Mouse (Mus musculus): ENCODE results near the gene Txndc9.

Txndc9 gene

DNA sequence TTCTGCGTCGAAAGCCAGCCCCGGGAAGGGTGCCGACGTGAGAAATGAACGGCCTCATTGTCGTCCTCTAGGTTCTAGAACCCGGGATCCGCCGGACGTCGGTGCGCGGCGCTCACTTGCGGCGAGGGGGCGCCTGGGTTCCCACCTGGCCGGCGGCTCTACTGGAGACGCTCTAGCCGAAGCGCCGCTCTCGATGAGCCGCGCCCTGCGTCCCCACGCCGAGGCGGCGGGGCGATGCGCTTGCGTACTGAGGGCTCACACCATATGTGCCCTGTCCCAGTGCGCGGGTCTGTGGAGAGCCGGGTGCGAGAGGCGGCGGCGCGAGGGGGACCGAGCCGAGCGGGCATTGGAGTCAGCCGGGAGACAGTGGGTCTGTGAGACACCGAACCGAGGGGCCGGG lies at the start of gene Txndc9, which contains the start of gene Eif5b:
Txndc9 (minus strand) TSS at position 27 of the 400 bp plus-strand sequence.
Eif5b (plus strand) TSS at position 144 of the 400 bp plus-strand sequence.
- DNase-seq (ENCODE audit: low spot score): peak; percentile 90

DNA sequence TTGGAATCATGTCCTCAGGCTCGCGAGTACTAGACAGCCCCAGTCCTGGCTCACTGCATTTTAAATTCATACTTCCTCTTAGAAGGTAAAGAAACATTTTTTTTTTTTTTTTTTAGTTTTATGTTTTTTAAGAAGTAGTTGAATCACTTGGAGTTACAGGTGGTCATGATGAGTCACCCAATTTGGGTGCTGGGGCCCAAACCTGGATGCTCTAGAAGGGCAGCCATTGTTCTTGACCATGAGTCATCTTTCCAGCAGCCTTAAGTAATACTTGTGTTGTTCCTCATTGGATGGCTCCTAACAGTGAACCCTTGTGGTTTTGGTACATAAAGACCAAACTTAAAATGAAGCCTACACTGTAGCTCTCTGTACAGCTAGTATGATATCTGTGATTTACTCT lies 41.2 kb upstream of the Txndc9 start:
- DNase-seq (ENCODE audit: low spot score): no peak

DNA sequence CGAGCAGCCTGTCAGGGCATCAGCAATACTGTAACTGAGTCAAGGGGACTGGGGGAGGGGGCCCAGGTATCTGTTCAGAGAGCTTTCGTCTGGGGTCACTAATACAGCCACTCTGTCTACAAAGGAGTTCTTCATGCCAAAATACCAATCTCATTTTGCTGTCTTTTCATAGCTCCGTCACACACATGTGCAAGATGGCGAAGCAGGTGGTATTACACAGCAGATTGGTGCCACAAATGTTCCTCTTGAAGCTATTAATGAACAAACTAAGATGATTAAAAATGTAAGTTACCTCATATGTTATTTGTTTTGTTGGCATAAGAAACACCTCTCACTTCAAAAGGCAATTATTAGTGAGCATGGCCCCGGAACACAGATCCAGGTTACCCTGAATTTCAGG lies 39.7 kb upstream of the Txndc9 start:
- DNase-seq (ENCODE audit: low spot score): no peak

DNA sequence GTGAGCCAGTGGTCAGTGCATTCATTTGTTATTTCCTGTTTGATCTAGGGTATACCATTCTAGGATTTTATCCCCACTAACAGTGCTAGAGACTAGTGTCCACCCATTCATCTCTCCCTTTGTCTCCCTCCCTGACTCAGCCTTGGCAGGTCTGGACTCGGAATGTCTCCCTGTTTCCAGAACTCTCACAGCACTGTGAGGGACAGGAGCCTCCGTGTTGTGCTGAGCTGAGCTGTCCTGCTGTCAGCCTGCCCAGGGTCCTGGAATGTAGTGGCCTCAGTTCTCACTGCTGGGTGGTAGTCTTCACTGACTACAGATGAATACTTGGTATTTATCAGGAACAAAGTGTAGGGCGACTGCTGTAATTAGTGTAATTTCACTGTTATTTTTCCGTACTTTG lies 37.8 kb upstream of the Txndc9 start:
- DNase-seq (ENCODE audit: low spot score): no peak

DNA sequence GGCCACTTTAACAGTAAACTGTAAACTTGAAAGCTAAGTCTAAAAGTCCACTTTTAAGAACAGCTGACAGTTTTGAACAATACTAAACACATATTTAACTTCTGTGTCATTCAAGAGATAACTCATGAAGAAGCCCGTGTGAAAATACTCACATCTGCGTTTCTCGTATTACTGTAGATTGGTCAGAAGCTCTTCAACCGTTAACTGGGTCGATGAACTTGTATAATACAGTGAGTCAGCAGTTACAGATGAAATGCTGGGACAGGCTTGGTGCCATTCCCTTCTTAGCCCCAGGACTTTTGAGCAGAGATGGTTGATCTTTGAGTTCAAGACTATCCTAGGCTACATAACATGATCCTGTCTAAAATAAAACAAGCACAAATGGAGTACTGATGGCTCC lies 33.7 kb upstream of the Txndc9 start:
- DNase-seq (ENCODE audit: low spot score): no peak

DNA sequence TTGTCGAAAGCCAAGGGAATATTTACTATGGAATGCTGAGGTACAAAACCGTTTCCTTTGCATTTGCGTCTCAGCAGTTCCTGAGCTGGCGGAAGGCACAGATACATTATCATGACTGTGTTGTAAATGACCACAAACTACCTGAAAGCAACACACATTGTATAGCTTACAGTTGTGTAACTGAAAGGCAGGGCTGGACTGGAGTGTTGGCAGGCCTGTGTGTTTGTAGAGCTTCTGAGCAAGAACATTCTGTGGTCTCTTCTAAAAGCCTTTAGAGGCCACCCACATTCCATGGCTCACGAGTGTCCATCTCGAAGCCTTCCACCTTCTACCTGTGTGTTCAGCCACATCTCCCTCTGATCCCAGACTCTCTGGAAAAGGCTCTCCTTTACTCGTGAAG lies 29.6 kb upstream of the Txndc9 start:
- no peak for DNase-seq (ENCODE audit: low spot score)

DNA sequence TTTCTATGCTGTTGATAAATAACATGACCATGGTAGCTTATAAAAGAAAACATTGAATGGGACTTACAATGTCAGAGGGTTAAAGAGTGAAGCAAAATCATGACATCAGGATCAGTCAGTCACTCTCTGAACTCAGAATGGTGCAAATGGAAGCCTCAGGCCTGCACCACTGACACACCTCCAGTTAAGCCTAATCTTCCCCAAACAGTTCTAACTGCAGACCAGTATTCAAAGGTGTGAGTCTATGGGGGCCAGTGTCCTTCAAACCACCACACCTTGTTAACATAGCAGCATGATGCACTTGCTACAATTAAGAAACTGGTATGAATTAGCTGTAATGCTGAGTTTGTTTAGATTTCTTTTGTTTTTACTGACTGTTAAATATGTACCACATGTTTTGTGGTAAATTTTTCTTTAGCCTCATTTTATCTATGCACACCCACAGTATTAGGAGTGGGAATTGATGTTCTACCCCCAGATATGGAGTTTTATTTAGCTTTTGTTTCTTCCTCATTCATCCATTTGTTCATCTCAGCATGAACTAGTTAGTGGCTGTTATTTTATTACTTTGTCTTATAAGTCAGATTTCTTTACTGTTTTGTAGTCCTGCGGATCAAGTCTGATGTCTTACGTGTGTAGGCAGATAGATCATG lies 17.0 kb upstream of the Txndc9 start:
- no peak for DNase-seq (ENCODE audit: low spot score)

DNA sequence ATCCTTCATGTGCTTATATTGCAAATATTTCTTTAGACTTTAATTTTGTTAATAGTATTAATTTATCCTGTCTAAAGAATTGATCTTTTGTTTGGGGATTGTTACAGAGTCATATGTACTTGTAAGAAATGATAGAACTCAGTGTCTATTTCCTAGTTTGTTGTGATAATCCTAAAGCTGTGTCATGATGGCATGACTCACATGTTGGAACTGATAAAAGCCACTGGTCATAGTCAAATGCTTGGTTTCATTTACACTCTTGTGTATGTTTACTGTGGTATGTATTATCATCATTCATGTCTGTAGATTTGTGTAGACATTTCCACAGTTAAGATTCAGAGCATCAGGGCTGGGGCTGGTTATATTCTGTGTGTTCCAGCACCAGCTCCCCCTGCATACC lies 14.8 kb upstream of the Txndc9 start:
- DNase-seq (ENCODE audit: low spot score): no peak

DNA sequence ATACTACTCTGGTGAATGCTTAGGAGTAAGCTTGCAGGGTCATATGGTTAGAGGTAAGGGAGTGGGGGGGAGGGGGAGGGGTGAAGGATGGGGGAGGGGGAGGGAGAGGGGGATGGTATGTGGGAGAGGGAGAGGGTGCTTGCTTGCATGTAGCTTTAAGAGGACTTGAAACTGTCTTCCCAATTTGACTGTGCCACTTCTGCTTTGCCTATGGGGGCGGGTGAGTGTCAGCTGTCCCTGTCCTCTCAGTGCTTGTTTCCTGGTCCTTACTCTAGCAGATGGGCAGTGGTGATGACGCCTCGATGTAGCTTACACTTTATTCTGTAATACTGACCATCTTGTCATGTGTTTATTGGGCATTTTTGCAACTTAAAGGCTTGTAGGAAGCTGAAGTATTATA lies 14.4 kb upstream of the Txndc9 start:
- no peak for DNase-seq (ENCODE audit: low spot score)

DNA sequence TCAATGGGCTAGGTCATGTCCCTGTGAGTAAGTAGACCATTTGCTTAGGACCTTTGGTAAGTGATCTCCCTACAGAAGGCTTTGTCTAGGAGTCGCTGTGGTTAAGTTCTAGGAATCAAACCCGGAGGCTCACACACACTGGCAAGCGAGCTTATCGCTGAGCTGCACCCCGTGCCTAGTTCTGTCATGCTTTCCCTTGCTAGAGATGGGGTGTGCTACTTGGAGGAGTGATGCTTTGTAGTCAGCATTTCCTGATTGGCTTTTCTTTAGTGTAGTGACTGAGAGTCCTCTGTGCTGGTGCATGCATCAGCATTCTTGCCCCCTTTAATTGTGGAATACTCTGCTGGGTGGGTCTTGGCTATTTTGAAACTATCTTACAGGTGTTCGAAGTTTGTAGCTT lies 14.0 kb upstream of the Txndc9 start:
- no peak for DNase-seq (ENCODE audit: low spot score)

DNA sequence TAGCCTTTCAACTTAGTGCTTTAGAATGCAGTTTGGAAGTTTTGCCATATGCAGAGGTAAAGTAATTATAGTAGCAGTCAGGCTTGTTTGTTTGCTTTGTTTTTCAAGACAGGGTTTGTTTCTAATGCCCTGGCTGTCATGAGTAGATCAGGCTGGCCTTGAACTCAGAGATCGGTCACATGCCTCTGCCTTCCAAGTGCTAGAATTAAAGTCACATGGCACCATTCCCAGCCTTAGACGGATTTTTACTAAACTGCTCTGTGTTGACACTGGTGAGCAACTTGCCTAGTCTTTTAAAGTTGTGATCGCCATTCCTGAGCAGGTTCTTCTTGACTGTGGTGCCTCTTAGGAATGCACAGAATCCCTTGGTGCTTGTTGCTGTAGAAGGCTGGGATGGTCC lies 9.0 kb upstream of the Txndc9 start:
- DNase-seq (ENCODE audit: low spot score): no peak

DNA sequence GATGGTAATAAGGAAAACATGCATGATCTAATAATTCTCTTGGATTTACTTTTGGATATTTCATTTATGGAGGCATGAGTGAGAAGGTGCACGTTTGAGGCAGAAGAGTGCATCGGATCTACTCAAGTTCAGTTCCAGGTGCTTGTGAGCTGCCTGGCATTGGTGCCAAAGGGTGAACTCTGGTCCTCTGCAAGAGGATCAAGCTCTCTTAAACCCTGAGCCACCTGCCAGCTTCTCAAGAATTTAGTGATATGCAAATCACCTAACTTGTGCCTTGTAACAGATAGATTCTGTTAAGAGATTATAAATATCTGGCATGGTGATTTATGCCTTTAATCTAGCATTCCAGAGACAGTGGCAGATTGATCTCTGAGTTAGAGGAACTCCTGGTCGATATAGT lies 5.4 kb upstream of the Txndc9 start:
- DNase-seq (ENCODE audit: low spot score): no peak

DNA sequence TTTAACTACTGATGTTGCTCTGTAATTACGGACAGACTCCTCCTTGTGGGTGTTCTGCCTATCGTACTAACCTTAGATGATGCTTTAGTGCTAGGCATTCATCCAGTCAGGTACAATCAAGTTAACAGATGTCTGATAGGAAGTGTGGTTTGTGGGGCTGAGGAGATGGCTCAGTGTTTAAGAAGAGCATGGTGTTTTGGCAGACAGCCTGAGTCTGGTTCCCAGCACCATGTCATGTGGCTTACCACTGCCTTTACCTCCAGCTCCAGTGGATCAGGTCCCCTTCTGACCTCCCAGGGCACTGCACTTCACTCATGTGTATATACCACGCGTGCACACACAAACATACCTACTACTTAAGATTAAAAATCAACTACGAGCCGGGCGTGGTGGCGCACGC lies 4.3 kb upstream of the Txndc9 start:
- DNase-seq (ENCODE audit: low spot score): no peak

DNA sequence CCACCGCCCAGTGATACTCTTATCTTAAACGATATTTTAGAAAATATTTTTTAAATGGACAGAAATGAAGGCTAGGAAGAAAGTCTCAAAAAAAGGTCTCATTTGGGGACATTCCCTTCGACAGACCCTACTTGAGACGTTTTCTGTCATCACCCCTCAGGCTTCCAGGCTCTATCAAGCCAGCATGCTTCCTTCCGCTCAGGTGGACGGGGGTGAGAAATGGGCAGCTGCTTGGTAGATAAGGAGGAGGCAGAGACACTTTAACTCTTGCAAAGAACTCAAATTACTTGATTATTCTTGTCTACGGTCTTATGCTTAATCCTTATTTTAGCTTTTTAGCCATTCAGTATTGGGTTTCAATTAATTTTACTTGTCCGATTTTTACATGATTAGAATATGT lies 3.2 kb upstream of the Txndc9 start:
- DNase-seq (ENCODE audit: low spot score): no peak

DNA sequence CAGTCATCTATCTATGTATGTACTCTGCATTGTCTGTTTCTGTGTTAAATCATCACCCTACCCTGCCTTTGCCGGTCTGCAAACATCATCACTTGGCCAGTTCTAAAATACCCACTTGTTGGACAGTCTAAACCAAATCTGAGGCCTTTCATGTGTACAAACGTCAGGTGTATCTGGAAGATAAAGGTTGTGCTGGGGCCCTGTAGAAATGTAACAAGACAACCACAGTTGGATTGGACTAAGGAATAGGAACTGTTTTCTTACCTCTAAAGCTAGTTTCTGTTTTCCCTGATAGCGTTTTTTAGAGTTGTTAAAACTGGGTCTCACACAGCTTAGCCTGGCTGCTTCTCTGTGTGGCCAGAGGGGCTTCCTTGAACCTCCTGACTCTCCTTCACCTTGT lies 1.9 kb upstream of the Txndc9 start:
- no peak for DNase-seq (ENCODE audit: low spot score)

DNA sequence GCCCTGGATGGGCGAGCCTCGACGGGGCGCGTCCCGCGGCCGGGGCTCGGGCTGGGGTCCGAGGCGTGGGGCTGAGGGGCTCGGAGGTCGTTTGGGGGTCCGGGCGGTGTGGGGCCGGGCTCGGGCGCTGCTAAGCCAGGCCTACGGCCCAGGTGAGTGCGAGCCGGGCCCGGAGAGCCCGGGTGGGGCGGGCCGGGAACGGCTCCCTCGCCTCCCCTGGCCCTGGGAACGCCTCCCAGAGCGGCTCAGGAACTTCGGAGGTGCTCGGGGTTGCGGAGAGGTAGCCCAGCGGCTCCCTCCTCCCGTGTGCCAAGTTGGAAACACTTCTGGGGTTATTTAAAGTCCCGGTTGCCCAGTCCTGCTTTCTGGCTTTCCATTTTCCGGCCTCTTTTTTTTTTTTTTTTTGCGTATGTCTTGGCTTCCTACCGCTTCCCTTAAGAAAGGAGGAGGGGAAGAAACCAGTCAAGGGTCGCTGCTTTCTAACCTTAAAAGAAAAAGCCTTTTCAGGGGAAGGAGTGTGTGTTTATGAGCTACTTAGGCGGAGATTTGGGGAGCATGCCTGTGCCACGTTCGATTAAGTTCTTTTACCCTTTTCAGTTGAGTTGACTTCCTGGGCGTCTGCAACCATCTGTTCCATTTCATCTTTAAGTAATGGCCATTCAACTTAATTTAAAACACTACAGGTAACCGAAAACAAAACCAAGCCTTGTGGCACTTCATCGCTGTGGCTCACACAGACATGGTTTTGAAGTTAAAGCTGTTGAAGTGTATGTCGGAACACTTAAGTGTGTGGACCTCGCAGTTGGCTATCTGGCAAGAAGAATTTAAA lies 892 bp upstream of the Txndc9 start:
- DNase-seq (ENCODE audit: low spot score): no peak

DNA sequence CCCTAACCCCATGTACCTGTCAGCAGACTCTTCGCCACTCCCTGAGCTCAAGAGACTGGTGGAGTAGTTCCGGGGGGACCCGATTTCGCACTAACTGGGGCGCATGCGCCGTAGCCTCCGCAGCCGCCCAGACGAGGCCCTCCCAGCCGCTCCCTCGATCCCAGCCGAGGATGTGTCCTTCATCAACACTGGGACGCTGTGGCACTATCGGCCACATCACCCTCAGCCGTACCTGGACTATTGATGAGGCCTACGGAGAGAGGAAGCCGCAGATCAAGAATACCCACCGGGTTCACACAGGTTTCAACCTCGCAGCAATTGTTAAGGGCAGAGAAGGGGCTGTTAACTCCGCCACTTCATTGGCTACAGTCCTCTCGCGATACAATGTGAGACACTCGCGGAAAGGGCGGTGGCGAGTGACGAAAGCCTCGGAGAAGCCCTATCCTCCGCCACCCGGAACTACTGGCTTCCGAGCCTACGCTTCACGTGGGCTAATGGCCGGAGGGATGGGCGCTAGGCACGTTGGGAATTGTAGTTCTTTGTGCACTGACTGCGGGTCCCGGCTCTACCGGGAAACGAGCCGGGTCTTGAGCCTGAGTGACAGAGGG lies 712 bp downstream of the Txndc9 start:
- DNase-seq (ENCODE audit: low spot score): peak; percentile 91

DNA sequence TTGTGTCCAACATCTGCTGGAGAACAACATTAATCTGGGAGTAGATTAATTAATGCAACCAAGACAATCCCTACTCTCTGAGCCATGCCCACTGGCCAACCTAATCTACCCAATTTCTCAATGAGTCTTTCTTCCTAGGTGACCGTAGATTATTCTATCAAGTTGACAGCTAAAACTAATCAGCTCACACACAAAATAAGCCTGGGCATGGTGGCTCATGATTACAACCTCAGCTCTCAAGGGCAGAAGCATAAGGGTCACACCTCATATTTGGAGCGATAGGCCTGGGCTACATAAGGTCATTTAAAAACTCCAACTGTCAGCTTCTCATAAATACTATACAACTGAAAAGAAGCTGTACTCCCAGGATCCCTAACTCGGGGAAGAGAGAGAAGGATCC lies 1.5 kb downstream of the Txndc9 start:
- DNase-seq (ENCODE audit: low spot score): no peak

DNA sequence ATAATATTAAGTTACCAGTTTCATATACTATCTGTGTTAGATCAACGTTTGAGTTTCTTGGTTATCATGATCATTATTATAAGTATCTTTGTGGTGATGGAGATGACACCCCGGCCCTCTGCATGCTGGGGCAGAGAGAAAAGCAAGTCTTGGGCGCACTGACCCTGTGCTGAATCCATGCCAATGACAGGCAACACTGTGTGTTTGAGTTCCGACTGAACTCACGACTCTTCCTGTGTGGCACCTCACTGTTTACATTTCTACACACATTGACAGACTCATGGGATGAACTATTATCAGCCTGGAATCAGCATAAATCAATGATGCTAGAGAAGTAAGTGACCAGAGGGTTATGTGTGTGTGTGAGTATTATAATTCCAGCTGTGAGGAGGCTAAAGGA lies 9.8 kb downstream of the Txndc9 start:
- DNase-seq (ENCODE audit: low spot score): no peak

DNA sequence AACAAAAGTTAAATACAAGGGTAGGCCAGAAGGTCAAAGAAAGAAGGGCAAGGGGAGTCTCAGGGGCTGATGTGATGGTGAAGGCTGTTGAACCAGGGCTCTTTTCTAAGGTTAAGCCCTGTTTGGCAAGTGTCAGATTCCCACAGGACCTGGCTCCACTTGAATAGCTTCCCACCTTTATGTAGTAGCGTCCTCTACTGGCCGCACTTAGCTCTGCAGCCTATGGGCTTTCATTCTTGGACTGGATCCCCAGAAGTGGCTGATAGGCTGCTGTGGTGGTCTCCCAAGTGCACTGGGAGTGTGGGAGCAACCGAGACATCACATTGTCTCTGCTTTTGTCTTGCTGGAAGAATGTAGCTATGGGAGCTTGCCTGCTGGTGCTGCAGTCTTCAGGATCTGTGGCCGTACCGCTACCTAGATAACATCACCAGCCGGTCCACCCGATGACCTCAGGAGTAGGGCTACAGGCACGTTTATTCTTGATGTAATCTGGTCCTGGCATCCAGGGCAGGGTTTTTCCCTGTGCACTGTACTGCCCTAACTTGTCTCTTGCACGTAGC lies 11.8 kb downstream of the Txndc9 start:
- peak; percentile 35 for DNase-seq (ENCODE audit: low spot score)

DNA sequence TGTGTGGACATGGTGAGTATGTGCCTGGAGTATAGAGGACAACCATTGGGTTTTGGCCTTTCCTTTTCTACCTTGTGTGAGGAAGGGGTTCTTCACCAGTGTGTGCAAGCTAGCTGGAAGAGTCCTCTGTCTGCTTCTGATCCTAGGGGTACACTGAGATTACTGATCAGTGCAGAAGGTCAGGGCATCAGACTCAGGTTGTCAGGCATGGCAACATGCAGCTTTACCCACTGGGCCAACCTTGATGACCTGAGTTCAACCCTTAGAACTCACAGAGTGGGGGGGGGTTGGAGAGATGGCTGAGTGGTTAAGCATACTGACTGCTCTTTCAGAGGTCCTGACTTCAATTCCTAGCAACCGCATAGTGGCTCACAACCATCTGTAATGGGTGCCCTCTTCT lies 13.4 kb downstream of the Txndc9 start:
- DNase-seq (ENCODE audit: low spot score): no peak

DNA sequence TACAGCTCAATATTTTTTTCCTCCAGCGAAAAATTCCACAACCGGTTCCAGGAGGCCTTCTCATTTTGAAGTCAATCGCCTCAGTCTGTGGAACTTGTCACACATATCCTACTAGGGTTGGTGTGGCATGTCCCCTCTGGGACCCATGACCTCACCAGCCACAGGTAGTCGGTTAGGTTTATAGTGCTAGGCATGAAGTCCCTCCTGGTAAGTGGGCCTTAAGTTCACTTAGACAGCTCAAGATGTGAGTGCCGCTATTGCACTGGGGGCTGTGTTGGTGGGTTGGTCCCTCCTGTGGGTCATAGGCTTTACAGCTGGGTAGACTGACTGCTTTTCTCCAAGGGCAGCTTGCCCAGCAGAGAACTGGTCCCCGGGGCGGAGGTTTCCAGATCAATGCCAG lies 20.4 kb downstream of the Txndc9 start:
- DNase-seq (ENCODE audit: low spot score): no peak

DNA sequence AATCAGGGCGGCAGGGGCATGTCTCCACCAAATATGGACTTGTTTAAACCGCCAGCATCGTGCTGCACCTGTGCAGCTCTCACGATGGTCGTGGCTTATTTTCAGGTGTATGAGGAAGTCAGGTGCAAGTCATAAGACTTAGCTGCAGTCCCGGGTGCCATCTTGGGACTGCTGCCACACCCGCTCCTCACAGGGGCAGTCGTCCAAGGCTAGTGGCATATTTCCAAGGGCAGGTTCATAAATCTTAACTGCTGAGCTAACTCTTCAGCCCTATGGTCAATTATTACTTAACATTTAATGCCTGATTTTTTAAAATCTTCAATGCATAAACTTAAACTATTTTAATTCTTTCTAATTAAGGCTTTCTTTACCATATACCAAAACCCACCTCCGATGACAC lies 21.0 kb downstream of the Txndc9 start:
- peak; percentile 31 for DNase-seq (ENCODE audit: low spot score)

All from ovary, postnatal 14 days (tissue).